Mouse (Mus musculus) midbrain, embryonic 14.5 days (tissue): ENCODE results near the gene Cnih1. TPM values are rescaled to one million over a fixed set of nuclear protein-coding genes. Genes with fewer than 3 reads are reported as not detected.
"Not testable (repeated sequence)": the region's sequence is repeated elsewhere in the genome, so short reads cannot be mapped to it uniquely, and the experiment has no call there.

Experiments
- ATAC-seq: fragments of 200-750 bp; cut with Nextera tagmentation; 2 replicates; pipeline ENCODE4 v1.8.0; 2017; ENCODE audit warnings: moderate number of reproducible peaks, moderate library complexity; ENCODE audit not compliant: low FRiP score, low TSS enrichment
- DNase-seq: peaks from one replicate; pipeline ENCODE4 v3.0.0-alpha.2; 2015
- H3K27ac ChIP-seq: fragments of 300-500 bp; sonication (generic); replicated peaks from 2 replicates; pipeline ENCODE4 v1.5.1; 2014; ENCODE audit warnings: mild to moderate bottlenecking, low read depth, low read length, moderate library complexity
- H3K27me3 ChIP-seq: fragments of 300-500 bp; sonication (generic); 2 replicates; pipeline ENCODE4 v1.6.1; 2014; ENCODE audit warnings: low read length, control low read depth, mixed read lengths; ENCODE audit not compliant: control insufficient read depth, insufficient read depth
- H3K36me3 ChIP-seq: fragments of 300-500 bp; sonication (generic); 2 replicates; pipeline ENCODE4 v1.6.1; 2014; ENCODE audit warnings: low read length, control low read depth; ENCODE audit not compliant: control insufficient read depth, insufficient read depth
- H3K4me1 ChIP-seq: fragments of 300-500 bp; sonication (generic); 2 replicates; pipeline ENCODE4 v1.6.1; 2014; ENCODE audit warnings: mild to moderate bottlenecking, antibody characterized with exemption, low read length, control low read depth; ENCODE audit not compliant: control insufficient read depth, insufficient read depth
- H3K4me2 ChIP-seq: fragments of 300-500 bp; sonication (generic); 2 replicates; pipeline ENCODE4 v1.6.1; 2014; ENCODE audit warnings: mild to moderate bottlenecking, low read length, moderate library complexity
- H3K4me3 ChIP-seq: fragments of 300-500 bp; sonication (generic); replicated peaks from 2 replicates; pipeline ENCODE4 v1.5.1; 2014; ENCODE audit warnings: low read depth, low read length
- H3K9ac ChIP-seq: fragments of 300-500 bp; sonication (generic); replicated peaks from 2 replicates; pipeline ENCODE4 v1.6.1; 2014; ENCODE audit warnings: mild to moderate bottlenecking, low read length, moderate library complexity
- H3K9me3 ChIP-seq: fragments of 300-500 bp; sonication (generic); 2 replicates; pipeline ENCODE4 v1.6.1; 2016; ENCODE audit warnings: low read length, control low read depth, mixed read lengths; ENCODE audit not compliant: control insufficient read depth
- WGBS: fragments of 180-500 bp; shearing (Covaris S2); extraction: QIAGEN DNeasy Blood & Tissue Kit; methylation state at CpG from one replicate; pipeline ENCODE4 v1.1.7; 2014; 5-methylcytosine and 5-hydroxymethylcytosine counted together
- polyA plus RNA-seq: library from polyadenylated mRNA; unstranded; fragments of >200 nt; fragmentation: Nextera tagmentation; extraction: Ambion mirVana; gene quantifications from 2 replicates; pipeline ENCODE4 v1.2.1, GENCODE M21; 2014

The Cnih1 gene
- polyA plus RNA-seq, 1 experiment from 2014 or later: 196 TPM

DNA sequence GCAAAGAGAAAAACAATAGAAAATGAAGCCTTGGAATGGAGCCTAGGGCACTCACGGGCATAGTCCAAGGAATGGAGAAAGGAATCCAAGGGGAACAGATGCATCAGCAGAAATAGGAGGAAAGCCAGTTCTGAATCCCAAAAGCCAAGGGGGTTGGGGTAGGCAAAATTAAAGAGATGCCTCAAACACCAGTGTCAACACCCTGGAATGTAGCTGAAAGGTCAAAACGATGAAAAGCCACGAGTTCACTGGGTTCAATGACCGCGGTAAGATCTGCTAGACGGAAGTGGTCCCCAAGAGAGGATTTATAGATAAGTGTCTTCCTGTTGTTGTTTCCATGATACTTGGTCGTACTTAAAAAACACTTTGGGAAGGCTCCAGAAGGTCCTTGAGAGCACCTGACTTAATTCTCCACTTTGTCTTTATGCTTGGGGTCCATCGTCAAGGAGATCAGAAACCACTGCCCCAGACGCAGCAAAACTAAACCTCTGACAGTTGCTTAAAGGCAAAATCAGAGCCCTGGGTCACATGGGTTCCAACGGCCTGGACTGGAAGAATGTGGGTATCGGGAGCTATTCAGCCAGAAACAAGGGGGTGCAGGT, 33.2 kb upstream of the Cnih1 start:
- Histone ChIP-seq H3K27ac (peak overlapping the region; percentile 83), H3K4me3 (peak overlapping the region; percentile 88), H3K9me3 (no peaks in the 10 kb centered on the region), H3K36me3 (peaks cover 11% of the 10 kb centered on the region; the same call in 1 of the 2 replicates), H3K27me3 (no peaks in the 10 kb centered on the region), H3K4me2 (peak overlapping the region; percentile 69), H3K9ac (peak overlapping the region; percentile 88), H3K4me1 (peaks cover 15% of the 10 kb centered on the region)
- no peak for ATAC-seq
- WGBS: 2% methylated on average over 11 of the region's 11 CpGs
- no peak for DNase-seq

- H3K9me3 ChIP-seq, H3K9ac ChIP-seq, H3K4me3 ChIP-seq, H3K27me3 ChIP-seq, DNase-seq, H3K4me2 ChIP-seq, ATAC-seq, H3K27ac ChIP-seq: not testable (repeated sequence)
- Histone ChIP-seq H3K36me3 (peaks cover 23% of the 10 kb centered on the region), H3K4me1 (peaks cover 15% of the 10 kb centered on the region)
- 97% methylated on average over 5 of the region's 6 CpGs for WGBS
These were observed 31.8 kb upstream of the Cnih1 start for GRCm38 (mm10) chr14:46819961-46820360.

DNA sequence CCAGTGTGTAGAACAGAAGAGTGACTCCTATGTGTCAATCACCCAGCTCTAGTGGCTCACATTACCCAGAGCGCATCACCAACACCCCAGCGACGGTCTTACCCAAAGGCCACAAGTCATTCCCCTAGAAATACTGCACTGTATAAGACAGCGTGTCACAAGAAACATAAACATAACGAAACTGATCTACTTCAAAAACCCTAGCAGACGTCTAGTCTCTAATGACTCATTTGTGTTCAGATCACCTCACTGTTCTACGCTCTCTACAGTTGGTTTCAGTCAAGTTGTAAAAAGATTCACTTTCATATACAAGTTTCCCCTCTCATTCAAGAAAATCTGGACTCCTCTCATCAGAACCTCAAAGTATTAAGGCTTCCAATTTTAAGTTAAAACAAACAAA, 30.5 kb upstream of the Cnih1 start:
- no peak overlapping the region for H3K9ac ChIP-seq
- no peak for DNase-seq
- WGBS: 96% methylated on average over 7 of the region's 7 CpGs

DNA sequence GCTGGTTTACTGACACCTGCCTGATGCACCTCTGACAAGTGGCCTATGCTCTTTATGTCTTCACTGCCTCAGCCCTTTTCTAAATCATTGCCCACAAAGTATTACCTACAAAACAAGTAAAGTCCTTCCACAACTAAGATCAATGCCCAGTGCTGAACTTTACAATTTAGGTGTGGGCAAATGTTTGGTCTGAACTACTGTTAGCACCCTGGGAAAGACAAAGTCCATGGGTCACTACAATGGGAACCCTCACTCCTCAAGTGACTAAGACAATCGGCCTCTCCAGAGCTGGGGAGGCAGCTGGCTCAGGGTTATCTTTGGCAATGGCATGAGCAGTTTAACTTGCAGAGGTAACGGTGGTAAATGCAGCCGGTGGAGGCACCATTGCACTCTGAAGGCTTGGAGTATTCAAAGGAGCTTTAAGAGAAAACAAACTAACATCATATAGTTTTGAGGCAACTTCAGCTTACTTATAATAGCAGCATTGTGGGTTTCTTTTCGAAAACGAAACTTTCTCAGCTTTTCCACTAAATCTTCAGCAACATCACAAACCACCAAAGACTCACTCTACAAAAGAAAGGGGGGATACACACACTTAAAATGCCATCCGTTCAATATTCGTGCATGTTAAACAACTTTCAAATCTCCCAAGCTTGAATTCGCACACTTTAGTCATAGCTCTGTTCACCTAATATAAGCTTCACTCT, 28.9 kb upstream of the Cnih1 start:
- H3K9ac ChIP-seq: no peak overlapping the region
- no peak overlapping the region for H3K27ac ChIP-seq
- no peaks in the 10 kb centered on the region for H3K9me3 ChIP-seq
- H3K4me3 ChIP-seq: no peak overlapping the region
- DNase-seq: no peak
- H3K4me1 ChIP-seq: peaks cover 15% of the 10 kb centered on the region
- no peak overlapping the region for H3K4me2 ChIP-seq
- WGBS: 93% methylated on average over 8 of the region's 8 CpGs
- peaks cover 45% of the 10 kb centered on the region for H3K36me3 ChIP-seq
- no peaks in the 10 kb centered on the region for H3K27me3 ChIP-seq
- ATAC-seq: no peak

More for the DNA sequence above, 30.5 kb upstream of the Cnih1 start:
- no peak overlapping the region for H3K4me3 ChIP-seq
- ATAC-seq: no peak
- H3K9me3 ChIP-seq: no peaks in the 10 kb centered on the region
- no peak overlapping the region for H3K27ac ChIP-seq
- peaks cover 31% of the 10 kb centered on the region for H3K36me3 ChIP-seq
- no peak overlapping the region for H3K4me2 ChIP-seq
- H3K4me1 ChIP-seq: peaks cover 15% of the 10 kb centered on the region
- H3K27me3 ChIP-seq: no peaks in the 10 kb centered on the region

DNA sequence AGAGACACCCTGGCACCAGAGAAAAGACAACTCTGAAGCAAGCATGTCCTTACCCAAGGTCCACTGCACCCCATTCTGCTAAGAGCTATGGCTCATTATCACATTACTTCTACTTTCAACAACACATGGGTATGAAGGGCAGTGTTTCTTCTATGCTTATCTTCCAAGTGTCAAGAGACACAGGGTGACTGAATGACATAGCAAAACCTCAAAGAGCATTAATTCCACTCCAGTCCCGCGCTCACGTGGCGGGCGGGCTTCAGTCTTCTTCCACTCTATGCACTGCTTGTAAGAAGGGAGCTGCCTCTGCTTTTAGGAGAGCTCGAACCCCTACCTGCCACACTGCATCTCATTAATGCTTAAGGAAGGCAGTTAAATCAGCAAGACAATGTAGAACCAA, 27.4 kb upstream of the Cnih1 start:
- Histone ChIP-seq H3K9me3 (no peaks in the 10 kb centered on the region), H3K4me1 (peaks cover 7% of the 10 kb centered on the region)
- 79% methylated on average over 6 of the region's 6 CpGs for WGBS

DNA sequence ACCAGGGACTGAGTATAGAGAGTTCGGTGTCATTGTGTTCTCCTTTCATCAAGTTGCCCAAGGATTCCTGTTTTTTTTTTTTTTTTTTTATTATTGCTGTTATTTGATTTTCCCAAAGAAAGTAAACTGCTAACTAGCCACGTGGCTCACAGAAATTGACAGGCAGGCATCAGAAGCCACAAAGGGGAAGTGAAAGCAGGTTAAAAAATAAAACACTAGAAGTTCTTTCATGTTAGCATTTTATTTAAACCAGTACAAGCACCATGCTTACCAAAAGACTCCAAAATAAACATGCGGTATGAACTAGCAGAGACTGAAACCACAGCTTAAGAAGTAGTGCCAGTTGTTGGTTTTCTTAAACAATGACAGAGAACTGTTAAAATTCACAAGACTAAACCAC, 19.7 kb upstream of the Cnih1 start:
- ATAC-seq: no peak
- no peak overlapping the region for H3K27ac ChIP-seq
- no peak overlapping the region for H3K4me3 ChIP-seq
- no peaks in the 10 kb centered on the region for H3K27me3 ChIP-seq
- no peak for DNase-seq
- no peaks in the 10 kb centered on the region for H3K9me3 ChIP-seq
- no peak overlapping the region for H3K9ac ChIP-seq
- peaks cover 48% of the 10 kb centered on the region for H3K36me3 ChIP-seq
- no peaks in the 10 kb centered on the region for H3K4me1 ChIP-seq
- 79% methylated on average over 3 of the region's 3 CpGs for WGBS
- H3K4me2 ChIP-seq: no peak overlapping the region

More for the DNA sequence above, 27.4 kb upstream of the Cnih1 start:
- Histone ChIP-seq H3K4me3 (no peak overlapping the region), H3K4me2 (no peak overlapping the region), H3K27me3 (no peaks in the 10 kb centered on the region), H3K9ac (no peak overlapping the region), H3K36me3 (peaks cover 57% of the 10 kb centered on the region), H3K27ac (no peak overlapping the region)
- DNase-seq: no peak
- no peak for ATAC-seq

DNA sequence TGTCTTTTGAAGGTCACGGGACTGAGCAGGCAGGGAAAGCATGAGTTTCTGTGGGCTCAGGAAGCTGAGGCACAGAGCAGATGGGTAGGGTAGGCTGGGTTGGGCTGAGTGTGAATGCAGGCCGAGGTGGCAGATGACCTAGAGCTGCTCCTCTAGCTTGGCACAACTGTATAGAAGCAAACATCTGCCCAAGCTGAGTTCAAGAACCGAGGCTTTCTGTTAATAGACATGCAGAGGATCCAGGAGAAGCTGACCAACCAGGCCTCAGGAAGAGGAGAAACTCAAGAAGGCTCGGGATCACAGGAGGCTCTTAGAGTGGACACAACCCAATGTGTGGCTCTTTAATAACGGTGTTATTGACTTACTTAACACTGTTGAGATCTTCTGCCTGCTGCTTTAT, 18.0 kb upstream of the Cnih1 start:
- H3K9ac ChIP-seq: no peak overlapping the region
- no peaks in the 10 kb centered on the region for H3K4me1 ChIP-seq
- 89% methylated on average over 5 of the region's 5 CpGs for WGBS
- no peak overlapping the region for H3K4me3 ChIP-seq
- DNase-seq: no peak
- ATAC-seq: no peak
- H3K27me3 ChIP-seq: no peaks in the 10 kb centered on the region
- no peak overlapping the region for H3K27ac ChIP-seq
- peaks cover 34% of the 10 kb centered on the region for H3K36me3 ChIP-seq
- H3K9me3 ChIP-seq: no peaks in the 10 kb centered on the region
- no peak overlapping the region for H3K4me2 ChIP-seq

GRCm38 (mm10) chr14:46803791-46804190, 15.6 kb upstream of the Cnih1 start:
- H3K4me1 ChIP-seq: no peaks in the 10 kb centered on the region
- no peak overlapping the region for H3K4me3 ChIP-seq
- no peak overlapping the region for H3K4me2 ChIP-seq
- no peaks in the 10 kb centered on the region for H3K9me3 ChIP-seq
- 94% methylated on average over 1 of the region's 1 CpGs for WGBS
- DNase-seq: no peak
- no peak for ATAC-seq
- H3K27ac ChIP-seq: no peak overlapping the region
- no peaks in the 10 kb centered on the region for H3K27me3 ChIP-seq
- no peak overlapping the region for H3K9ac ChIP-seq
- H3K36me3 ChIP-seq: peaks cover 20% of the 10 kb centered on the region

GRCm38 (mm10) chr14:46803259-46803658, 15.0 kb upstream of the Cnih1 start:
- H3K4me3 ChIP-seq: no peak overlapping the region
- no peak overlapping the region for H3K9ac ChIP-seq
- H3K4me2 ChIP-seq: no peak overlapping the region
- 94% methylated on average over 4 of the region's 4 CpGs for WGBS
- ATAC-seq (no peak), DNase-seq (no peak)
- no peak overlapping the region for H3K27ac ChIP-seq
- peaks cover 19% of the 10 kb centered on the region; the same call in 1 of the 2 replicates for H3K36me3 ChIP-seq
- H3K4me1 ChIP-seq: no peaks in the 10 kb centered on the region
- no peaks in the 10 kb centered on the region for H3K27me3 ChIP-seq
- H3K9me3 ChIP-seq: no peaks in the 10 kb centered on the region
